Mouse (Mus musculus): ENCODE measurements around the gene Pdzrn3. TPM values are rescaled to one million over a fixed set of nuclear protein-coding genes. Genes with fewer than 3 reads are reported as not detected.
A peak's percentile ranks its signal among the peaks of the same experiment; 100 is the strongest.

The Pdzrn3 gene
- polyA plus RNA-seq, 1 experiment from 2014 or later: 5.5 TPM

- no peak overlapping the region for H3K27ac ChIP-seq (ENCODE audit: low read depth, low read length)
- H3K4me1 ChIP-seq (replicated peaks; ENCODE audit: control insufficient read depth, insufficient read depth, low read length): no peaks in the 10 kb centered on the region
- no peaks in the 10 kb centered on the region for H3K27me3 ChIP-seq (replicated peaks; ENCODE audit: control insufficient read depth, insufficient read depth, low read length)
- no peak for ATAC-seq
- H3K9ac ChIP-seq (ENCODE audit: low read depth, low read length): no peak overlapping the region
- no peak overlapping the region for H3K4me3 ChIP-seq (ENCODE audit: low read depth, low read length)
- H3K4me2 ChIP-seq (replicated peaks; ENCODE audit: low read depth): no peak overlapping the region
- no peak for TF ChIP-seq CTCF (IDR thresholded peaks at IDR 0.05; ENCODE audit: low read depth)
- H3K9me3 ChIP-seq (ENCODE audit: control insufficient read depth): no peaks in the 10 kb centered on the region
- WGBS: 70% methylated on average over 8 of the region's 8 CpGs
- no peaks in the 10 kb centered on the region; the same call in 1 of the 2 replicates for H3K36me3 ChIP-seq (ENCODE audit: control insufficient read depth, insufficient read depth)
Measured at GRCm38 (mm10) chr6:101354230-101354881, 23.3 kb downstream of the Pdzrn3 start.

GRCm38 (mm10) chr6:101353701-101354100 is 24.0 kb downstream of the Pdzrn3 start:
- H3K27ac ChIP-seq (ENCODE audit: low read depth, low read length): no peak overlapping the region
- H3K9me3 ChIP-seq (ENCODE audit: control insufficient read depth): no peaks in the 10 kb centered on the region
- 86% methylated on average over 7 of the region's 7 CpGs for WGBS

GRCm38 (mm10) chr6:101352626-101353025 is 25.1 kb downstream of the Pdzrn3 start:
- Histone ChIP-seq H3K9ac (ENCODE audit: low read depth, low read length) (no peak overlapping the region), H3K9me3 (ENCODE audit: control insufficient read depth) (no peaks in the 10 kb centered on the region), H3K4me2 (replicated peaks; ENCODE audit: low read depth) (no peak overlapping the region), H3K27ac (ENCODE audit: low read depth, low read length) (no peak overlapping the region), H3K4me1 (replicated peaks; ENCODE audit: control insufficient read depth, insufficient read depth, low read length) (no peaks in the 10 kb centered on the region), H3K36me3 (ENCODE audit: control insufficient read depth, insufficient read depth) (no peaks in the 10 kb centered on the region; the same call in 1 of the 2 replicates), H3K27me3 (replicated peaks; ENCODE audit: control insufficient read depth, insufficient read depth, low read length) (no peaks in the 10 kb centered on the region), H3K4me3 (ENCODE audit: low read depth, low read length) (no peak overlapping the region)
- WGBS: 69% methylated on average over 10 of the region's 10 CpGs
- ATAC-seq: no peak
- TF ChIP-seq CTCF (IDR thresholded peaks at IDR 0.05; ENCODE audit: low read depth): no peak

More at GRCm38 (mm10) chr6:101353701-101354100, 24.0 kb downstream of the Pdzrn3 start:
- no peaks in the 10 kb centered on the region for H3K27me3 ChIP-seq (replicated peaks; ENCODE audit: control insufficient read depth, insufficient read depth, low read length)
- H3K4me1 ChIP-seq (replicated peaks; ENCODE audit: control insufficient read depth, insufficient read depth, low read length): no peaks in the 10 kb centered on the region
- H3K9ac ChIP-seq (ENCODE audit: low read depth, low read length): no peak overlapping the region
- 0 out of 2 replicates have a peak, but pooled peaks have one; percentile 6 for TF ChIP-seq CTCF (IDR thresholded peaks at IDR 0.05; ENCODE audit: low read depth)
- H3K4me3 ChIP-seq (ENCODE audit: low read depth, low read length): no peak overlapping the region
- no peak for ATAC-seq
- H3K36me3 ChIP-seq (ENCODE audit: control insufficient read depth, insufficient read depth): no peaks in the 10 kb centered on the region; the same call in 1 of the 2 replicates
- H3K4me2 ChIP-seq (replicated peaks; ENCODE audit: low read depth): no peak overlapping the region

GRCm38 (mm10) chr6:101351100-101351499 is 26.6 kb downstream of the Pdzrn3 start:
- Histone ChIP-seq H3K27ac (ENCODE audit: low read depth, low read length) (no peak overlapping the region), H3K4me2 (replicated peaks; ENCODE audit: low read depth) (no peak overlapping the region), H3K9ac (ENCODE audit: low read depth, low read length) (no peak overlapping the region), H3K4me1 (replicated peaks; ENCODE audit: control insufficient read depth, insufficient read depth, low read length) (no peaks in the 10 kb centered on the region), H3K36me3 (ENCODE audit: control insufficient read depth, insufficient read depth) (no peaks in the 10 kb centered on the region), H3K27me3 (replicated peaks; ENCODE audit: control insufficient read depth, insufficient read depth, low read length) (no peaks in the 10 kb centered on the region), H3K9me3 (ENCODE audit: control insufficient read depth) (no peaks in the 10 kb centered on the region), H3K4me3 (ENCODE audit: low read depth, low read length) (no peak overlapping the region)
- TF ChIP-seq CTCF (IDR thresholded peaks at IDR 0.05; ENCODE audit: low read depth): no peak
- ATAC-seq: no peak
- 56% methylated on average over 1 of the region's 1 CpGs for WGBS

- H3K27me3 ChIP-seq (replicated peaks; ENCODE audit: control insufficient read depth, insufficient read depth, low read length): no peaks in the 10 kb centered on the region
- no peak overlapping the region for H3K4me2 ChIP-seq (replicated peaks; ENCODE audit: low read depth)
- no peak for ATAC-seq
- TF ChIP-seq CTCF (IDR thresholded peaks at IDR 0.05; ENCODE audit: low read depth): no peak
- no peak overlapping the region for H3K9ac ChIP-seq (ENCODE audit: low read depth, low read length)
- H3K4me1 ChIP-seq (replicated peaks; ENCODE audit: control insufficient read depth, insufficient read depth, low read length): no peaks in the 10 kb centered on the region
- no peaks in the 10 kb centered on the region for H3K36me3 ChIP-seq (ENCODE audit: control insufficient read depth, insufficient read depth)
- WGBS: 23% methylated on average over 7 of the region's 7 CpGs
- no peak overlapping the region for H3K27ac ChIP-seq (ENCODE audit: low read depth, low read length)
- no peaks in the 10 kb centered on the region for H3K9me3 ChIP-seq (ENCODE audit: control insufficient read depth)
- H3K4me3 ChIP-seq (ENCODE audit: low read depth, low read length): no peak overlapping the region
Measured at GRCm38 (mm10) chr6:101350414-101350973, 27.2 kb downstream of the Pdzrn3 start.

- Histone ChIP-seq H3K4me3 (ENCODE audit: low read depth, low read length) (no peak overlapping the region), H3K4me1 (replicated peaks; ENCODE audit: control insufficient read depth, insufficient read depth, low read length) (no peaks in the 10 kb centered on the region), H3K27ac (ENCODE audit: low read depth, low read length) (no peak overlapping the region), H3K27me3 (replicated peaks; ENCODE audit: control insufficient read depth, insufficient read depth, low read length) (no peaks in the 10 kb centered on the region), H3K36me3 (ENCODE audit: control insufficient read depth, insufficient read depth) (no peaks in the 10 kb centered on the region), H3K9me3 (ENCODE audit: control insufficient read depth) (no peaks in the 10 kb centered on the region), H3K4me2 (replicated peaks; ENCODE audit: low read depth) (no peak overlapping the region), H3K9ac (ENCODE audit: low read depth, low read length) (no peak overlapping the region)
- ATAC-seq: no peak
- TF ChIP-seq CTCF (IDR thresholded peaks at IDR 0.05; ENCODE audit: low read depth): no peak
- WGBS: 77% methylated on average over 5 of the region's 5 CpGs
Measured at GRCm38 (mm10) chr6:101348496-101348895, 29.2 kb downstream of the Pdzrn3 start.
